Mouse (Mus musculus) duodenum, adult 2 months (tissue): ENCODE data around the gene Taar7a. TPM values are rescaled to one million over a fixed set of nuclear protein-coding genes. Genes with fewer than 3 reads are reported as not detected.

Source experiments
- polyA plus RNA-seq: library from polyadenylated mRNA; depleted of rRNA; stranded (reverse); fragments of >200 nt; gene quantifications from 2 replicates; pipeline ENCODE4 v1.2.3, GENCODE M21; 2012; ENCODE audit warnings: low replicate concordance; rRNA removed

Taar7a gene
- polyA plus RNA-seq, result not detected in 2 replicates

DNA sequence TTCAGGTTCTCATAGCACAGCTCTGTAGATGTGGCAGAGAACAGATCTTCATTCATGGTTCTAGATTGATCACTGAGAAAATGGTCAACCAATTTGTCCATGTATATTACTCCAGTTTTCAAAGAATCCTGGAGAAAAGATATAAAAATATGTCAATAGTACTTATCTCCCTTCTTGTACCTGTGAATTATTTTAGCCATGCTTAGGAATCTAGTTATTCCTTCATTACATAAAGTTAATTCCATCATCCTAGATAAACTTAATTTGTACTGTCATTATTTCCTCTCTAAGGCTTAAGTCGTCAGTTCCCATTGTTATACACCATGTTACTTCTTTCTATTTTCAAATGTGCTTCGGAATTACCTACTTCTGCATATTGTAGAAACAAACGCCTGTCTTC lies at the start of gene Taar7a:
Gene Taar7a (minus strand): TSS at position 101 of the 400 bp plus-strand sequence.

GRCm38 (mm10) chr10:24037314-24037713 lies 44.0 kb upstream of the Taar7a start, which contains the start of gene Taar7e:
TSS of gene Taar7e (plus strand) at chr10:24037614.

GRCm38 (mm10) chr10:24026922-24027321 lies 33.6 kb upstream of the Taar7a start, which contains the start of gene Taar7d:
TSS of gene Taar7d (plus strand) at chr10:24027222.

GRCm38 (mm10) chr10:23999639-24000038 lies 6.4 kb upstream of the Taar7a start, which contains the start of gene Taar7b:
TSS of gene Taar7b (plus strand) at chr10:23999939.

DNA sequence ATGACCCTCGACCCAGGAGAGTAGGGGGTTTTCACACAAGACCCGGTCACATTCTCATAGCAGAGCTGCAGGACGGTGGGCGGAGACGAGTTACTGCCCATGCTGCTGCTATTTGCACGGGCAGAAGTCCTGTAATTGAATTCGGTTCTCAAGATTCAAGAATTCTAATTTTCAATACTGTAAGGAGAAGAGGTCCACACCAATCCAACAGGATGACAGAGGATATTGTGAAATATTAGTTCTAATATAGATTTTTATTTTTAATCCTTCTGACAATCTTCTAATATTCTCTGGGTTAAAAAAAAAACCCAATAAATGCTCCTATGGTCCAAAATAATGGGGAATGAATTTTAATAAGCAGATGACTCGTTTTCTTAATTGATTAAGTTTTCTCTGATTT lies 7.7 kb downstream of the Taar7a start, which contains the start of gene Taar6:
Gene Taar6 (minus strand): TSS at position 101 of the 400 bp plus-strand sequence.

DNA sequence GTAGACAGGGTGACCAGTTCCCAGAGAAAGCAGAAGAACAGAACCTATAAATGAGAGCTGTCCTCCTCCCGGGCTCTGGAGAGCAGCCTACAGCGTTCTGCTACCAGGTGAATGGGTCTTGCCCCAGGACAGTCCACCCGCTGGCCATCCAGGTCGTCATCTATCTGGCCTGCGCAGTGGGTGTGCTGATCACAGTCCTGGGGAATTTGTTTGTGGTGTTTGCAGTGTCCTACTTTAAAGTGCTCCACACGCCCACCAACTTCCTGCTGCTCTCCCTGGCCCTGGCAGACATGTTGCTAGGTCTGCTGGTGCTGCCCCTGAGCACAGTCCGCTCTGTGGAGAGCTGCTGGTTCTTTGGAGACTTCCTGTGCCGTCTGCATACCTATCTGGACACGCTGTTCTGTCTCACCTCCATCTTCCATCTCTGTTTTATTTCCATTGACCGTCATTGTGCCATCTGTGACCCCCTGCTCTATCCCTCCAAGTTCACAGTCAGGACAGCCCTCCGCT lies 22.6 kb downstream of the Taar7a start, which contains the start of gene Taar5:
Gene Taar5 (plus strand): TSS at position 51 of the 510 bp plus-strand sequence.

DNA sequence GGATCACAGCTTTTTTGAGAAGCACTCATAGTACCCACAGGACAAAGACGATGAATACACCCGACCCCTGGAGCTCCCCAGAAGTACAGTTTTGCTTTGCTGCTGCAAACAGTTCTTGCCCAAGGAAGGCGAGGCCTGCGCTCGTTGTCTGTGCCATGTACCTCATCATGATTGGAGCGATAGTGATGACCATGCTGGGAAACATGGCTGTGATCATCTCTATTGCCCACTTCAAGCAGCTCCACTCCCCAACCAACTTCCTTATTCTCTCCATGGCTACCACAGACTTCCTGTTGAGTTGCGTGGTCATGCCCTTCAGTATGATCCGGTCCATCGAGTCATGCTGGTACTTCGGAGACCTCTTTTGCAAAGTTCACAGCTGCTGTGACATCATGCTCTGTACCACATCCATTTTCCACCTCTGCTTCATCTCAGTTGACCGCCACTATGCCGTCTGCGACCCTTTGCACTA lies 32.8 kb downstream of the Taar7a start, which contains the start of gene Taar4:
Gene Taar4 (plus strand): TSS at position 51 of the 472 bp plus-strand sequence.

GRCm38 (mm10) chr10:23949508-23950005 lies 43.7 kb downstream of the Taar7a start, which contains the start of gene Taar3:
TSS of gene Taar3 (plus strand) at chr10:23949558.

Other genes starting within 250 kb of the Taar7a start
- 993 and 1,173 TPM in 2 replicates for gene Rps12, start 206.2 kb downstream of the Taar7a start, polyA plus RNA-seq
- gene Slc18b1, start 196.5 kb downstream of the Taar7a start, polyA plus RNA-seq, result 11.7 and 18.5 TPM in 2 replicates
- gene Vnn3, start 142.0 kb downstream of the Taar7a start, polyA plus RNA-seq, result 0.40 TPM in 1 of 2 replicates, not detected in the other
- 5.2 and 38.5 TPM in 2 replicates for gene Vnn1, start 98.8 kb downstream of the Taar7a start, polyA plus RNA-seq
- not detected in 2 replicates for gene Taar1, start 73.1 kb downstream of the Taar7a start, polyA plus RNA-seq
- gene Taar2, start 54.9 kb downstream of the Taar7a start, polyA plus RNA-seq, result not detected in 2 replicates
- gene Taar3, start 43.9 kb downstream of the Taar7a start, polyA plus RNA-seq, result not detected in 2 replicates
- gene Taar4, start 33.0 kb downstream of the Taar7a start, polyA plus RNA-seq, result not detected in 2 replicates
- gene Taar5, start 22.8 kb downstream of the Taar7a start, polyA plus RNA-seq, result not detected in 2 replicates
- not detected in 2 replicates for gene Taar6, start 7.8 kb downstream of the Taar7a start, polyA plus RNA-seq
- not detected in 2 replicates for gene Taar7b, start 6.5 kb upstream of the Taar7a start, polyA plus RNA-seq
- gene Taar7d, start 33.7 kb upstream of the Taar7a start, polyA plus RNA-seq, result not detected in 2 replicates
- not detected in 2 replicates for gene Taar7e, start 44.1 kb upstream of the Taar7a start, polyA plus RNA-seq
- not detected in 2 replicates for gene Taar7f, start 56.0 kb upstream of the Taar7a start, polyA plus RNA-seq
- not detected in 2 replicates for gene Taar8a, start 83.0 kb upstream of the Taar7a start, polyA plus RNA-seq
- 0.11 TPM in 1 of 2 replicates, not detected in the other for gene Taar8b, start 98.8 kb upstream of the Taar7a start, polyA plus RNA-seq
- 0.22 TPM in 1 of 2 replicates, not detected in the other for gene Taar8c, start 108.4 kb upstream of the Taar7a start, polyA plus RNA-seq
- 0.09 TPM in 1 of 2 replicates, not detected in the other for gene Taar9, start 116.1 kb upstream of the Taar7a start, polyA plus RNA-seq
- gene Stx7, start 155.8 kb upstream of the Taar7a start, polyA plus RNA-seq, result 33.6 and 42.2 TPM in 2 replicates
- gene Moxd1, start 230.0 kb upstream of the Taar7a start, polyA plus RNA-seq, result 2.2 and 9.5 TPM in 2 replicates